Mouse (Mus musculus): ENCODE results near the gene 4931409K22Rik.

DNA sequence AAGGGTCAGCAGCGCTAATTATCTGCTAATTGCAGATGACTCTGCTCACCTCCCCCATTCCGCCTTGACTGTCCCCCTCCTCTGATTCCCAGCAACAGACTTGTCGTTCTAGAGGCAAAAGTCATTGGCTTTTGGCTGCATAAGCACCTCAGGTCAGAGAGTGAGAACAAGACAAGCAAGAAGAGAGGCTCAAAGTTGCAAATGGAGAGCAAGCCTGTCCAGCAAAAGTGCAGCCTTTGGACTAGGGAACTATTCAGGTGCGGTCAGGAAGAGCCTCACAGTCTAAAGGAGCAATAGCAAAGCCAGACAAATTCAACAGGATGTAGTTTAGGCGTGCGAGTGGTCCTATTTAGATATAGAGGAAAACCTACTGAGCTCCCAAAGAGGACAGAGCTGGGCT lies 28.8 kb downstream of the 4931409K22Rik start:
- TF ChIP-seq CTCF (conservative IDR thresholded peaks at IDR 0.05; ENCODE audit: insufficient read depth, insufficient read length, low read depth, low read length) (no peak), POLR2A (IDR thresholded peaks at IDR 0.05; ENCODE audit: low read depth, low read length) (no peak)
